Mouse (Mus musculus) myocyte (in vitro differentiated cells): ENCODE data around the gene Nom1. TPM values are rescaled to one million over a fixed set of nuclear protein-coding genes. Genes with fewer than 3 reads are reported as not detected.
A peak's percentile ranks its signal among the peaks of the same experiment; 100 is the strongest.

Source experiments
- H3K27me3 ChIP-seq: one replicate; pipeline ENCODE4 v1.6.1; 2011; ENCODE audit not compliant: control insufficient read depth, insufficient read depth, insufficient read length
- H3K36me3 ChIP-seq: one replicate; pipeline ENCODE4 v1.6.1; 2011; ENCODE audit not compliant: control insufficient read depth, insufficient read depth
- H3K4me2 ChIP-seq: one replicate; pipeline ENCODE4 v1.6.1; 2011; ENCODE audit warnings: low read depth, control low read depth
- H3K4me3 ChIP-seq: one replicate; pipeline ENCODE4 v1.5.1; 2011; ENCODE audit warnings: mild to moderate bottlenecking, control low read depth, moderate library complexity
- H3K79me2 ChIP-seq: one replicate; pipeline ENCODE4 v1.6.1; 2011; ENCODE audit not compliant: control insufficient read depth, insufficient read depth
- H3ac ChIP-seq: one replicate; pipeline ENCODE4 v1.6.1; 2011; ENCODE audit not compliant: control insufficient read depth, insufficient read length
- CEBPB ChIP-seq: IDR thresholded peaks from 2 replicates; pipeline ENCODE4 v1.6.1; 2011; ENCODE audit warnings: mild to moderate bottlenecking, moderate library complexity; ENCODE audit not compliant: poor library complexity, insufficient read depth, severe bottlenecking
- E2F4 ChIP-seq: IDR thresholded peaks from one replicate; pipeline ENCODE4 v1.6.1; 2011; ENCODE audit warnings: mild to moderate bottlenecking, control low read depth, moderate library complexity; ENCODE audit not compliant: insufficient read depth
- MAX ChIP-seq: IDR thresholded peaks from one replicate; pipeline ENCODE4 v1.6.1; 2011; ENCODE audit warnings: low read depth, mild to moderate bottlenecking, control low read depth
- MYOD1 ChIP-seq, 3 experiments: IDR thresholded peaks; one replicate each; pipeline ENCODE4 v1.6.1; 2011; ENCODE audit warnings: control low read depth in 2 of 3, low read depth in 2 of 3, mild to moderate bottlenecking in 2 of 3, moderate library complexity in 1 of 3; ENCODE audit not compliant: insufficient read length in 2 of 3, control insufficient read depth in 1 of 3
- MYOG ChIP-seq, 3 experiments: IDR thresholded peaks; one replicate each; pipeline ENCODE4 v1.6.1; 2011; ENCODE audit warnings: control low read depth in 2 of 3, low read depth in 2 of 3, mild to moderate bottlenecking in 2 of 3; ENCODE audit not compliant: insufficient read length in 2 of 3, control insufficient read depth in 1 of 3, insufficient read depth in 1 of 3
- POLR2A ChIP-seq: IDR thresholded peaks from one replicate; pipeline ENCODE4 v1.6.1; 2011; ENCODE audit warnings: low read depth, mild to moderate bottlenecking, control low read depth, moderate library complexity; ENCODE audit not compliant: insufficient read length
- POLR2AphosphoS2 ChIP-seq: IDR thresholded peaks from one replicate; pipeline ENCODE4 v1.6.1; 2011; ENCODE audit warnings: low read depth, control low read depth; ENCODE audit not compliant: insufficient read length
- REST ChIP-seq: IDR thresholded peaks from one replicate; pipeline ENCODE4 v1.6.1; 2011; ENCODE audit warnings: mild to moderate bottlenecking, control low read depth, moderate library complexity; ENCODE audit not compliant: insufficient read depth, insufficient read length
- SRF ChIP-seq: IDR thresholded peaks from one replicate; pipeline ENCODE4 v1.6.1; 2011; ENCODE audit warnings: low read depth; ENCODE audit not compliant: control insufficient read depth, insufficient read length
- TCF12 ChIP-seq: IDR thresholded peaks from one replicate; pipeline ENCODE4 v1.6.1; 2011; ENCODE audit warnings: mild to moderate bottlenecking, control low read depth; ENCODE audit not compliant: poor library complexity, insufficient read depth, severe bottlenecking
- TCF3 ChIP-seq: IDR thresholded peaks from one replicate; pipeline ENCODE4 v1.6.1; 2011; ENCODE audit warnings: low read depth, control low read depth; ENCODE audit not compliant: insufficient read length
- USF1 ChIP-seq: IDR thresholded peaks from one replicate; pipeline ENCODE4 v1.6.1; 2011; ENCODE audit warnings: low read depth, mild to moderate bottlenecking, control low read depth, moderate library complexity
- polyA plus RNA-seq: library from polyadenylated mRNA; unstranded; fragments of >200 nt; fragmentation: generic; extraction: Trizol; gene quantifications from one replicate; pipeline ENCODE4 v1.2.1, GENCODE M21; 2012; ENCODE audit warnings: missing spikeins

Nom1 gene
- polyA plus RNA-seq, 1 experiment, result 9.9 TPM

DNA sequence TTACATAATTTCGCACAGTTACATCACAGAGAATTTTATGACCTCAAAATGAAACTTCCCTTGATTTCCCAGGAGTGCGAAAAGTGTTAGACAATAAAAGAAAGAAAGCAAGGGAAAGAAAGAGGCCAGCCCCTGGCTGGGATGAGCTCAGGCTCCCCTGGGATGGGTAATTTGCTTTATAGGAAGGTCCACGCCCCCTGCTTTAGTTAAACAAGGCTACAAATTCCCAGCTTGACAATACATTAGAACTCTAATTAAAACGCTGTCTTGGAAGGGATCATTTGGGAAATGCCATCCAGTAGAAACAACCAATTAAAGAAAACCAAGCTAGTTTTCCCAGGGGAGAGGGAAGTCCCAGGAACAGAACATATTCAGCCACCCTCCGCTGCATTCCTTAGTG is 41.1 kb downstream of the Nom1 start:
- H3K4me2 ChIP-seq, result peak overlapping the region; percentile 27
- TF ChIP-seq POLR2AphosphoS2 (no peak), SRF (no peak), MAX (no peak), TCF12 (no peak), MYOD1 (IDR thresholded peaks at IDR 0.05; ENCODE audit: control insufficient read depth in 1 of 3, insufficient read length in 2 of 3, low read depth in 2 of 3) (no peak), MYOG (IDR thresholded peaks at IDR 0.05; ENCODE audit: control insufficient read depth in 1 of 3, insufficient read depth in 1 of 3, insufficient read length in 2 of 3, low read depth in 2 of 3) (no peak), POLR2A (no peak), CEBPB (no peak), E2F4 (no peak), TCF3 (no peak), REST (no peak), USF1 (no peak)
- peaks cover 81% of the 10 kb centered on the region for H3K27me3 ChIP-seq
- no peak overlapping the region for H3K4me3 ChIP-seq
- H3K79me2 ChIP-seq, result no peaks in the 10 kb centered on the region
- no peak overlapping the region for H3ac ChIP-seq
- no peaks in the 10 kb centered on the region for H3K36me3 ChIP-seq

DNA sequence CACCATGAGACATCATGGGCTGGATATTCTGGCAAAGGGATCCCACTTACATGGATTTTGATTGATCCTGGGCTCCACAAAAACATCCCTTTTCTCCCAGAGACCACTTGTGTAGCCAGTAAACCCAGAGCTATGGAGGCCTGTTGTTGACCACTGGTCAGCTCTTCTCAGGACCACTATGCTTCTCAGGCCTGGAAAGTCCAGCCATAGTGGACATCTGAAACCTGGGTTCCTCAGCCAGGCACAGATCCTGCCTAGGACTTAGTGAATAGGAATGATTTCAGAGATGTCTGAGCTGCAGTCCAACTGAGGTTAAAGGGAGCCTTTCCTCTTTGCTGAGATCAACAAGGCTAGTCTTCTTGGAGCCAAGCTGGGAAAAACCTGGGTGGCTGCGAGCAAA is 41.6 kb downstream of the Nom1 start:
- no peak overlapping the region for H3ac ChIP-seq
- no peak for TF ChIP-seq TCF3
- no peak overlapping the region for H3K4me2 ChIP-seq
- H3K79me2 ChIP-seq, result no peaks in the 10 kb centered on the region
- no peaks in the 10 kb centered on the region for H3K36me3 ChIP-seq
- H3K27me3 ChIP-seq, result peaks cover 78% of the 10 kb centered on the region
- H3K4me3 ChIP-seq, result no peak overlapping the region

DNA sequence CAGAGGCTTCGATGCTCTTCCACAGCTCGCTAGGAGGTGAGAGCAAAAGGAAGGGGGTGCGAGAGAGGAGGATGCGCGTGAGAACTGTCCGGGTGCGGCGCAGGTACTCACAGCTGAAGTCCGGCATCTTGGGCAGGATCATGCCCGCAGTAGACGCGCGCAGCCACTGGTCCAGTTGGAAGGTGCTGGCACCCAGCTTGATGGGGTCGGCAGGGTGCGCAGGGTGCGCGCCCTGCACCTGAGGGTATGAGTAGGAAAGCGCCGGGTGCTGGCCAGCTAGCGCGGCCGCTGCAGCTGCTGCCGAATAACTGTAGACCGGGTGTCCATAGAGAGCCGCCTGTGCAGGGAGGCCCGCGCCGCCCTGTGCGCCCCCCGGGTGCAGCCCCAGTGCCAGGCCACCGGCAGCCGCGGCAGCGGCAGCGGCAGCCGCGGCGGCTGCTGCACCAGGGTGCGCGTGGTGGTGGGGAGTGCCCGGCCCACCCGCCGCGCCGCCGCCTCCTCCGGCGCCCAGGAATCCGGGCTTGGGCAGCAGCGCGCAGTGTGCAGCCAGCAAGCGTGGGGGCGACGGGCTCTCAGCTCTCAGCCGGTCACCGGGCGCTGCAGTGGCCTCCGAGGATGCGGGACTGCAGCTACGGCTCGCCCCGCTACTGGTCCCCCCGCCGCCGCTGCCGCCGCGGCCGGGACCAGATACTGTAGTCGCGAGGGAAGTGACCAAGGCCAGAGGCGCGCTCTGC is 43.2 kb downstream of the Nom1 start:
- no peaks in the 10 kb centered on the region for H3K36me3 ChIP-seq
- H3K79me2 ChIP-seq, result no peaks in the 10 kb centered on the region
- no peak overlapping the region for H3K4me2 ChIP-seq
- H3K4me3 ChIP-seq, result no peak overlapping the region
- no peak for TF ChIP-seq MYOG (IDR thresholded peaks at IDR 0.05; ENCODE audit: control insufficient read depth in 1 of 3, insufficient read depth in 1 of 3, insufficient read length in 2 of 3, low read depth in 2 of 3)
- TF ChIP-seq CEBPB, result no peak
- no peak for TF ChIP-seq TCF12
- no peak for TF ChIP-seq POLR2AphosphoS2
- H3ac ChIP-seq, result no peak overlapping the region
- H3K27me3 ChIP-seq, result peaks cover 72% of the 10 kb centered on the region

DNA sequence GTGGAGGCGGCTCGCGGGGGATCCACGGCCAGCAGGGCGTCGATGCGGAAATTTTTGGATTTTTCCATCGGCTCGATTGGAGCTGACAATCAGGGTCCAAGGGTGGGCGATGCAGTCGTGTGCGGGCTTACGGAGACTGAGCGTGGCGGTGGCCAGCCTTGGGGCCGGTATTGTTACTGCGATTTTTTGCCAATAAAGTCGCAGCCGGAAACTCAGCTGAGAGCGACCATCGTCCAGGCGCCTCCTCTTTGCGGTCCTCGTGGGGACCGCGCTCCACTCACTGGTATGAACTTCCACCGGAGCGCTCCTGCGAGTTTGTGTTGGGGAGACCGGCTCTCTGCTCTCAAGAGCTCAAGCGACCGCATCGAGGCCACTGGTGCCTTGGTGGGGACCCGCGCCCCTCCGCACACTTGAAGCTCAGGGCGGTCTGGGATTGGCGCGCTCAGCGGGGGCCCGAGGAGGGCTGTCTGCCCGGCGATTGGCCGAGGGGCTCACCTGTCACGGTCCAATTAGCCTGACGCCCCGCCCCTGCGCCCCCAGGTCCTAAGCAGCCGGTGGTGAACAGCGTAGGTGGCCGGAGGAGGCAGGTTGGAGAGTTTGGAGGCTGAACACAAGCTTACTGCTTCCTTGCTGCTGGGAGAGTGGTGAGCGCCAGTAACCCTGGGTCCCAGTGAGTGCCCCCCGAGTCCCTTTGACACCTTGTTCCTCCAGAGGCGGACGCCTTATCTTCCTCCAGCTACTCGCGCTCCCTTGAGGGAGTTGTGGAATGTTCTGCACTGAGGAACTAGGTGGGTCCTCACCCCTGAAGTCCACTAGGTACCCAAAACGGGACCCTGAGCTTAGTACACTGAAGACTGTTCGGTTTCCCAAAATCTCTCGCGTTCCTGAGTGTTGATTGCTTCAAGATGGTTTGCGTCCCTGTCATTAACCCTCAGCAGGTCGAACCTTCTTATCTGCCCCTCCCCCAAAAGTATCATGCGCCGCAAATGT is 44.0 kb downstream of the Nom1 start, which contains the start of gene Mnx1:
Gene Mnx1, minus strand, starts transcription at position 263 of the 990 bp plus-strand sequence.
- Histone ChIP-seq H3K79me2 (no peaks in the 10 kb centered on the region), H3K36me3 (no peaks in the 10 kb centered on the region), H3K4me3 (no peak within 1 kb of the TSS), H3K4me2 (no peak within 1 kb of the TSS), H3ac (no peak within 1 kb of the TSS), H3K27me3 (peaks cover 76% of the 10 kb centered on the region)
- no peak for TF ChIP-seq TCF12
- no peak for TF ChIP-seq CEBPB
- TF ChIP-seq TCF3, result no peak
- TF ChIP-seq POLR2A, result no peak
- no peak for TF ChIP-seq USF1
- no peak for TF ChIP-seq E2F4
- no peak for TF ChIP-seq SRF
- TF ChIP-seq POLR2AphosphoS2, result no peak

DNA sequence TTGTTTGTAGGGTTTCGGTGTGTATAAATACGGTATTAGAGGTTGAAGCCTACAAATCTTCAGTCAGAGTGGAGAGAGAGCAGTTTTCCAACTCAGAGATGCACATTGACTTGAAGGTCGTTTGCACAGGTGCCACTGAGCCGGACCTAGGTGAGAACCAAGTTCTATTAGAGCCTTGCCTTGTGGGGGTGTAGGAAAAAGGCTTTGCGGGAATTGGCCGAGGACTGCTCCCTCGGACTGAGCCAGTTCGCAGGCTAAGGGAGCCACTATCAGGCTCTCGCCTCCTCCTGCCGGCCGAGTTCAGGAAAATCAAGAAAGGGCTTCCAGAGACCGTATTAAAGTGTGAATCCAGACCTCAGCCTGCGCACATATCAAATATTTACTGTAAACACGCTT is 44.7 kb downstream of the Nom1 start:
- TF ChIP-seq MAX (no peak), TCF12 (no peak), E2F4 (no peak), USF1 (no peak), POLR2AphosphoS2 (no peak), TCF3 (no peak), REST (no peak), MYOG (IDR thresholded peaks at IDR 0.05; ENCODE audit: control insufficient read depth in 1 of 3, insufficient read depth in 1 of 3, insufficient read length in 2 of 3, low read depth in 2 of 3) (no peak), MYOD1 (IDR thresholded peaks at IDR 0.05; ENCODE audit: control insufficient read depth in 1 of 3, insufficient read length in 2 of 3, low read depth in 2 of 3) (no peak)
- no peaks in the 10 kb centered on the region for H3K36me3 ChIP-seq

More for the DNA sequence above, 44.7 kb downstream of the Nom1 start:
- Histone ChIP-seq H3K27me3 (peaks cover 75% of the 10 kb centered on the region), H3K4me3 (no peak overlapping the region), H3K4me2 (no peak overlapping the region), H3K79me2 (no peaks in the 10 kb centered on the region), H3ac (no peak overlapping the region)
